Mouse (Mus musculus): ENCODE results near the gene Kcnip1. TPM values are rescaled to one million over a fixed set of nuclear protein-coding genes. Genes with fewer than 3 reads are reported as not detected.

The Kcnip1 gene
- total and polyA plus RNA-seq, 2 experiments from 2014 or later = 0.05 TPM; not detected in 1

GRCm38 (mm10) chr11:33799933-33800332 lies 193.0 kb downstream of the Kcnip1 start:
- H3K27ac ChIP-seq (ENCODE audit: low read depth) = no peak overlapping the region
- H3K4me3 ChIP-seq (ENCODE audit: low read depth, low read length) = no peak overlapping the region
- no peak for ATAC-seq (ENCODE audit: insufficient read depth, low read depth)
- no peaks in the 10 kb centered on the region for H3K9me3 ChIP-seq (replicated peaks; ENCODE audit: control insufficient read depth, low read length)
- H3K4me1 ChIP-seq (ENCODE audit: control insufficient read depth, insufficient read depth) = no peaks in the 10 kb centered on the region
- H3K4me2 ChIP-seq (ENCODE audit: low read depth, low read length) = no peak overlapping the region
- H3K27me3 ChIP-seq (ENCODE audit: control insufficient read depth, insufficient read depth, low read length) = no peaks in the 10 kb centered on the region
- TF ChIP-seq CTCF (IDR thresholded peaks at IDR 0.05; ENCODE audit: low read depth) (no peak), EP300 (IDR thresholded peaks at IDR 0.05; ENCODE audit: low read depth) (no peak)
- no peak for DNase-seq (ENCODE audit: low spot score)
- H3K36me3 ChIP-seq (replicated peaks; ENCODE audit: control insufficient read depth, insufficient read depth, low read length) = no peaks in the 10 kb centered on the region
- 17% methylated on average over 1 of the region's 1 CpGs for WGBS
- H3K9ac ChIP-seq (replicated peaks; ENCODE audit: low read depth, low read length) = no peak overlapping the region

GRCm38 (mm10) chr11:33798094-33798648 lies 194.8 kb downstream of the Kcnip1 start:
- no peaks in the 10 kb centered on the region for H3K36me3 ChIP-seq (replicated peaks; ENCODE audit: control insufficient read depth, insufficient read depth, low read length)
- no peak overlapping the region for H3K4me3 ChIP-seq (ENCODE audit: low read depth, low read length)
- TF ChIP-seq EP300 (IDR thresholded peaks at IDR 0.05; ENCODE audit: low read depth) = no peak
- TF ChIP-seq CTCF (IDR thresholded peaks at IDR 0.05; ENCODE audit: low read depth) = no peak
- no peak overlapping the region for H3K9ac ChIP-seq (replicated peaks; ENCODE audit: low read depth, low read length)
- H3K9me3 ChIP-seq (replicated peaks; ENCODE audit: control insufficient read depth, low read length) = no peaks in the 10 kb centered on the region
- H3K4me2 ChIP-seq (ENCODE audit: low read depth, low read length) = no peak overlapping the region
- 55% methylated on average over 12 of the region's 12 CpGs for WGBS
- H3K27me3 ChIP-seq (ENCODE audit: control insufficient read depth, insufficient read depth, low read length) = no peaks in the 10 kb centered on the region
- no peak for ATAC-seq (ENCODE audit: insufficient read depth, low read depth)
- no peaks in the 10 kb centered on the region for H3K4me1 ChIP-seq (ENCODE audit: control insufficient read depth, insufficient read depth)
- DNase-seq (ENCODE audit: low spot score) = no peak
- no peak overlapping the region for H3K27ac ChIP-seq (ENCODE audit: low read depth)

GRCm38 (mm10) chr11:33787362-33787761 lies 205.6 kb downstream of the Kcnip1 start:
- Histone ChIP-seq H3K36me3 (replicated peaks; ENCODE audit: control insufficient read depth, insufficient read depth, low read length) (no peaks in the 10 kb centered on the region), H3K27ac (ENCODE audit: low read depth) (no peak overlapping the region), H3K9me3 (replicated peaks; ENCODE audit: control insufficient read depth, low read length) (no peaks in the 10 kb centered on the region), H3K27me3 (ENCODE audit: control insufficient read depth, insufficient read depth, low read length) (no peaks in the 10 kb centered on the region), H3K4me2 (ENCODE audit: low read depth, low read length) (no peak overlapping the region), H3K4me3 (ENCODE audit: low read depth, low read length) (no peak overlapping the region), H3K4me1 (ENCODE audit: control insufficient read depth, insufficient read depth) (no peaks in the 10 kb centered on the region), H3K9ac (replicated peaks; ENCODE audit: low read depth, low read length) (no peak overlapping the region)
- TF ChIP-seq EP300 (IDR thresholded peaks at IDR 0.05; ENCODE audit: low read depth) = no peak
- no peak for TF ChIP-seq CTCF (IDR thresholded peaks at IDR 0.05; ENCODE audit: low read depth)
- DNase-seq (ENCODE audit: low spot score) (peak; percentile 18), ATAC-seq (ENCODE audit: insufficient read depth, low read depth) (no peak)
- WGBS = 21% methylated on average over 5 of the region's 5 CpGs

GRCm38 (mm10) chr11:33786572-33786971 lies 206.4 kb downstream of the Kcnip1 start:
- DNase-seq (ENCODE audit: low spot score) = no peak
- H3K4me2 ChIP-seq (ENCODE audit: low read depth, low read length) = no peak overlapping the region
- H3K9ac ChIP-seq (replicated peaks; ENCODE audit: low read depth, low read length) = no peak overlapping the region
- no peaks in the 10 kb centered on the region for H3K4me1 ChIP-seq (ENCODE audit: control insufficient read depth, insufficient read depth)
- TF ChIP-seq CTCF (IDR thresholded peaks at IDR 0.05; ENCODE audit: low read depth) = no peak
- no peak for TF ChIP-seq EP300 (IDR thresholded peaks at IDR 0.05; ENCODE audit: low read depth)
- 64% methylated on average over 4 of the region's 4 CpGs for WGBS
- no peaks in the 10 kb centered on the region for H3K9me3 ChIP-seq (replicated peaks; ENCODE audit: control insufficient read depth, low read length)
- no peaks in the 10 kb centered on the region for H3K27me3 ChIP-seq (ENCODE audit: control insufficient read depth, insufficient read depth, low read length)
- H3K36me3 ChIP-seq (replicated peaks; ENCODE audit: control insufficient read depth, insufficient read depth, low read length) = no peaks in the 10 kb centered on the region
- no peak overlapping the region for H3K27ac ChIP-seq (ENCODE audit: low read depth)
- ATAC-seq (ENCODE audit: insufficient read depth, low read depth) = no peak
- no peak overlapping the region for H3K4me3 ChIP-seq (ENCODE audit: low read depth, low read length)

- Histone ChIP-seq H3K36me3 (replicated peaks; ENCODE audit: control insufficient read depth, insufficient read depth, low read length) (no peaks in the 10 kb centered on the region), H3K27ac (ENCODE audit: low read depth) (no peak overlapping the region), H3K4me1 (ENCODE audit: control insufficient read depth, insufficient read depth) (no peaks in the 10 kb centered on the region), H3K9me3 (replicated peaks; ENCODE audit: control insufficient read depth, low read length) (no peaks in the 10 kb centered on the region), H3K27me3 (ENCODE audit: control insufficient read depth, insufficient read depth, low read length) (no peaks in the 10 kb centered on the region), H3K9ac (replicated peaks; ENCODE audit: low read depth, low read length) (no peak overlapping the region), H3K4me2 (ENCODE audit: low read depth, low read length) (no peak overlapping the region), H3K4me3 (ENCODE audit: low read depth, low read length) (no peak overlapping the region)
- DNase-seq (ENCODE audit: low spot score) (no peak), ATAC-seq (ENCODE audit: insufficient read depth, low read depth) (no peak)
- no peak for TF ChIP-seq EP300 (IDR thresholded peaks at IDR 0.05; ENCODE audit: low read depth)
- TF ChIP-seq CTCF (IDR thresholded peaks at IDR 0.05; ENCODE audit: low read depth) = no peak
- WGBS = 36% methylated on average over 10 of the region's 10 CpGs
Measured at GRCm38 (mm10) chr11:33781561-33781971, 211.4 kb downstream of the Kcnip1 start.

GRCm38 (mm10) chr11:33780263-33780662 lies 212.7 kb downstream of the Kcnip1 start:
- H3K9ac ChIP-seq (replicated peaks; ENCODE audit: low read depth, low read length) = no peak overlapping the region
- H3K4me3 ChIP-seq (ENCODE audit: low read depth, low read length) = no peak overlapping the region
- no peaks in the 10 kb centered on the region for H3K4me1 ChIP-seq (ENCODE audit: control insufficient read depth, insufficient read depth)
- no peak overlapping the region for H3K27ac ChIP-seq (ENCODE audit: low read depth)
- no peaks in the 10 kb centered on the region for H3K36me3 ChIP-seq (replicated peaks; ENCODE audit: control insufficient read depth, insufficient read depth, low read length)
- no peak for DNase-seq (ENCODE audit: low spot score)
- H3K9me3 ChIP-seq (replicated peaks; ENCODE audit: control insufficient read depth, low read length) = no peaks in the 10 kb centered on the region
- WGBS = 71% methylated on average over 4 of the region's 4 CpGs
- no peak for ATAC-seq (ENCODE audit: insufficient read depth, low read depth)
- H3K27me3 ChIP-seq (ENCODE audit: control insufficient read depth, insufficient read depth, low read length) = no peaks in the 10 kb centered on the region
- H3K4me2 ChIP-seq (ENCODE audit: low read depth, low read length) = no peak overlapping the region
- TF ChIP-seq EP300 (IDR thresholded peaks at IDR 0.05; ENCODE audit: low read depth) (no peak), CTCF (IDR thresholded peaks at IDR 0.05; ENCODE audit: low read depth) (no peak)
